Mouse (Mus musculus) forebrain, postnatal 0 days (tissue): ENCODE data around the gene Kdm2a. TPM values are rescaled to one million over a fixed set of nuclear protein-coding genes. Genes with fewer than 3 reads are reported as not detected.

Experiments
- ATAC-seq: fragments of 200-750 bp; cut with Nextera tagmentation; 2 replicates; pipeline ENCODE4 v1.8.0; 2017; ENCODE audit warnings: mild to moderate bottlenecking, moderate library complexity
- DNase-seq: peaks from one replicate; pipeline ENCODE4 v3.0.0-alpha.2; 2015
- H3K27ac ChIP-seq: fragments of 300-500 bp; sonication (generic); 2 replicates; pipeline ENCODE4 v1.5.1; 2014; ENCODE audit warnings: low read depth, mild to moderate bottlenecking, antibody characterized with exemption, low read length, moderate library complexity, mixed read lengths
- H3K27me3 ChIP-seq: fragments of 300-500 bp; sonication (generic); 2 replicates; pipeline ENCODE4 v1.6.1; 2014; ENCODE audit warnings: mild to moderate bottlenecking, low read length, mixed read lengths; ENCODE audit not compliant: insufficient read depth
- H3K36me3 ChIP-seq: fragments of 300-500 bp; sonication (generic); 2 replicates; pipeline ENCODE4 v1.6.1; 2014; ENCODE audit warnings: mild to moderate bottlenecking, moderate library complexity; ENCODE audit not compliant: insufficient read depth
- H3K4me1 ChIP-seq: fragments of 300-500 bp; sonication (generic); 2 replicates; pipeline ENCODE4 v1.6.1; 2014; ENCODE audit warnings: antibody characterized with exemption; ENCODE audit not compliant: insufficient read depth
- H3K4me2 ChIP-seq: fragments of 300-500 bp; sonication (generic); 2 replicates; pipeline ENCODE4 v1.6.1; 2014; ENCODE audit warnings: low read depth, mild to moderate bottlenecking, moderate library complexity
- H3K4me3 ChIP-seq: fragments of 300-500 bp; sonication (generic); 2 replicates; pipeline ENCODE4 v1.5.1; 2014; ENCODE audit warnings: low read depth, low read length, mixed read lengths
- H3K9ac ChIP-seq: fragments of 300-500 bp; sonication (generic); 2 replicates; pipeline ENCODE4 v1.6.1; 2014; ENCODE audit warnings: mild to moderate bottlenecking
- H3K9me3 ChIP-seq: fragments of 300-500 bp; sonication (generic); 2 replicates; pipeline ENCODE4 v1.6.1; 2016; ENCODE audit warnings: low read length
- CTCF ChIP-seq: sonication (generic); IDR thresholded peaks from 2 replicates; pipeline ENCODE4 v1.5.1; 2016; ENCODE audit warnings: antibody characterized with exemption, control low read depth, low read depth
- WGBS: fragments of 180-500 bp; shearing (Covaris S2); extraction: QIAGEN DNeasy Blood & Tissue Kit; methylation state at CpG from one replicate; pipeline ENCODE4 v1.1.7; 2014; 5-methylcytosine and 5-hydroxymethylcytosine counted together
- polyA plus RNA-seq: library from polyadenylated mRNA; unstranded; fragments of >200 nt; fragmentation: Nextera tagmentation; extraction: Ambion mirVana; gene quantifications from 2 replicates; pipeline ENCODE4 v1.2.1, GENCODE M21; 2015
- total RNA-seq: library from RNA; depleted of rRNA; stranded (reverse); fragments of >200 nt; gene quantifications from 2 replicates; pipeline ENCODE4 v1.2.3, GENCODE M21; 2014

The Kdm2a gene
- total and polyA plus RNA-seq, 2 experiments from 2014 or later = 19.5 to 71.7 TPM

DNA sequence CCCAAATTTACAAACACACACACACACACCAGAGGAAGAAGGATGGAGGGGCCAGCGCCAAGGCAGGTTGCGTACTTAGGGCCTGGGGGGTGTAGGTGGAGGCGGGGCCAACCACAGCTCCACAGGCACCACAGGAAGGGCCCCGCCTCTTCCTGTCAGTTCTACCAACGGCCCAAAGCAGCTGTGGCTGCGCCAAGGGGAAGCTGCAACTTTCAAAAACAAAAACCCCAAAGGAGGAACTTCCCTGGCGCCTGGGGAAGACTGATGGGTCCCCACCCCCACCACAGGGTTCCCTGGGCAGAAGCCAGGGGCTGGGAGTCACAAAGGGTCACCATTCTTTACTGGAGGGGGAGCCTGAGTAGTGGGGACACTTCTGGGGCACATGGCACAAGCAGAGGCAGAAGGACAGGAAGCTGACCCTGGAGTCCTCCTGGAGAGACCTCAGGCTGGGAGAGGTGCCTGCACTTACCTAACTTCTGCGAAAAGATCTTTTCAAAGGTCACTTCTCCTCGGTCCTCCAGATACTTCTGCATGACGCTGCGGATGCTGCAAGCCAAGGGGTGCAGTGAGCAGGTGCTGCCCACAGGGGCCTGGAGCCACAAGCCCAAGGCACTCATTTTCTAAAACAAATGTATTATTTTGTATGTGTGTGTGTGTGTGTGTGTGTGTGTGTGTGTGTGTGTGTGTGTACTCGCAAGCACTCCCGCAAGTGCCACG is 103.5 kb downstream of the Kdm2a start:
- no peak for DNase-seq

GRCm38 (mm10) chr19:4291161-4291560 is 106.9 kb downstream of the Kdm2a start:
- Histone ChIP-seq H3K9me3 (no peaks in the 10 kb centered on the region), H3K9ac (no peak overlapping the region), H3K36me3 (peaks cover 74% of the 10 kb centered on the region), H3K4me3 (no peak overlapping the region), H3K4me1 (no peaks in the 10 kb centered on the region), H3K4me2 (no peak overlapping the region), H3K27me3 (no peaks in the 10 kb centered on the region), H3K27ac (no peak overlapping the region)
- 92% methylated on average over 11 of the region's 11 CpGs for WGBS
- no peak for TF ChIP-seq CTCF
- ATAC-seq (no peak), DNase-seq (no peak)

More for the DNA sequence above, 103.5 kb downstream of the Kdm2a start:
- 74% methylated on average over 14 of the region's 14 CpGs for WGBS
- Histone ChIP-seq H3K36me3 (peaks cover 41% of the 10 kb centered on the region), H3K27ac (no peak overlapping the region), H3K27me3 (no peaks in the 10 kb centered on the region), H3K9me3 (no peaks in the 10 kb centered on the region), H3K9ac (no peak overlapping the region), H3K4me1 (no peaks in the 10 kb centered on the region), H3K4me2 (no peak overlapping the region), H3K4me3 (no peak overlapping the region)
- no peak for ATAC-seq
- TF ChIP-seq CTCF = no peak

- H3K4me3 ChIP-seq = no peak overlapping the region
- H3K4me1 ChIP-seq = no peaks in the 10 kb centered on the region
- peaks cover 78% of the 10 kb centered on the region for H3K36me3 ChIP-seq
- no peak overlapping the region for H3K27ac ChIP-seq
- H3K4me2 ChIP-seq = no peak overlapping the region
- no peak overlapping the region for H3K9ac ChIP-seq
- WGBS = 77% methylated on average over 15 of the region's 15 CpGs
- no peak for DNase-seq
- no peak for TF ChIP-seq CTCF
- no peaks in the 10 kb centered on the region for H3K9me3 ChIP-seq
- no peaks in the 10 kb centered on the region for H3K27me3 ChIP-seq
- no peak for ATAC-seq
Measured at GRCm38 (mm10) chr19:4290749-4291148, 107.3 kb downstream of the Kdm2a start.

GRCm38 (mm10) chr19:4283653-4284052 is 114.4 kb downstream of the Kdm2a start:
- WGBS = 46% methylated on average over 7 of the region's 7 CpGs
- H3K4me1 ChIP-seq = no peaks in the 10 kb centered on the region
- peak overlapping the region; percentile 68 for H3K4me2 ChIP-seq
- TF ChIP-seq CTCF = no peak
- ATAC-seq = no peak
- H3K27ac ChIP-seq = peak overlapping the region; percentile 69
- H3K9ac ChIP-seq = peak overlapping the region; percentile 63; the same call in 1 of the 2 replicates
- peaks cover 32% of the 10 kb centered on the region for H3K36me3 ChIP-seq
- peak overlapping the region; percentile 64 for H3K4me3 ChIP-seq
- no peaks in the 10 kb centered on the region for H3K9me3 ChIP-seq
- no peaks in the 10 kb centered on the region for H3K27me3 ChIP-seq
- no peak for DNase-seq

GRCm38 (mm10) chr19:4282898-4283553 is 115.1 kb downstream of the Kdm2a start, which contains the start of gene Ankrd13d:
Gene Ankrd13d, minus strand, starts transcription at chr19:4283137.
- DNase-seq = peak; percentile 91
- Histone ChIP-seq H3K27me3 (no peaks in the 10 kb centered on the region), H3K9me3 (no peaks in the 10 kb centered on the region), H3K4me1 (no peaks in the 10 kb centered on the region), H3K9ac (peak within 1 kb of the TSS; percentile 63), H3K36me3 (peaks cover 26% of the 10 kb centered on the region), H3K4me3 (peak within 1 kb of the TSS; percentile 64), H3K27ac (peak within 1 kb of the TSS; percentile 69), H3K4me2 (peak within 1 kb of the TSS; percentile 68)
- 4% methylated on average over 44 of the region's 50 CpGs for WGBS
- peak; percentile 78 for TF ChIP-seq CTCF
- peak; percentile 97 for ATAC-seq

DNA sequence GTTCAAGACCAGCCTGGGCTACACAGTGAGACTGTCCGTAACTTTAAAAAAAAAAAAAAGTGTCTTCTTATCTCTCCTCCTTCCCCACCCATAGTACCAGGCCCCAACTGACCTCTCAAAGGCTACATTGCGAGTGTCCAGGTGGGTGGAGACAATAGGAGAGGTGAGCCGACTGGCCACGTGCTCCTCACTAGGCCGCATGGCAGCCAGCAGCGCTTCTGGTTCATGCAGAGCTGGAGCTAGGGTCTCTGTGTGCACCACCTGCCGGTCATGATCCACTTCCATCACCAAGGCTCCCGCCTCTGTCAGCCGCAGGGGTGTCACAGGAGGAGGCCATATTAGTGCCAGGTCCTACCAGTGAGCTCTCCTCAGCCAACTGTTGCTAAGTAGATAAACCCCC is 117.7 kb downstream of the Kdm2a start:
- no peak overlapping the region for H3K9ac ChIP-seq
- peaks cover 4% of the 10 kb centered on the region for H3K36me3 ChIP-seq
- no peaks in the 10 kb centered on the region for H3K4me1 ChIP-seq
- H3K4me2 ChIP-seq = no peak overlapping the region
- no peak for ATAC-seq
- DNase-seq = no peak
- no peak for TF ChIP-seq CTCF
- no peak overlapping the region for H3K4me3 ChIP-seq
- H3K27ac ChIP-seq = no peak overlapping the region
- H3K27me3 ChIP-seq = no peaks in the 10 kb centered on the region
- no peaks in the 10 kb centered on the region for H3K9me3 ChIP-seq
- WGBS = 96% methylated on average over 9 of the region's 9 CpGs

DNA sequence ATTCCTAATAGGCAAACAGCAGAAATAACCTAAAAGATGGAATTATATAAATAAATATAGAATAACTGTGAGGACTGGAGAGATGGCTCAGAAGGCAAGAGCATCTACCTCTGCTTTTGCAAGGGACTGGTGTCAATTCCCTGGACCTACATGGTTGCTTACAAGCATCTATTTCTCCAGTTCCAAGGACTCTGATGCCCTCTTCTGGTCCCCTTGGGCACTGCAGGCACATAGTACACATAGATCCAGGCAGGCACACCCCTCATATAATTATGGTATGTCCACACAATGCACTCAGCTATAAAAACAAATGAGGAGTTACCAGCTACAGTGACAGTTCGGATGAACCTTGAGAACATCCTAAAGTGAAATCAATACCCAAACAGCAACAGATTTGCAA is 118.6 kb downstream of the Kdm2a start:
- Histone ChIP-seq H3K9me3 (no peaks in the 10 kb centered on the region), H3K27me3 (no peaks in the 10 kb centered on the region), H3K9ac (no peak overlapping the region), H3K4me2 (no peak overlapping the region), H3K36me3 (peaks cover 4% of the 10 kb centered on the region; the same call in 1 of the 2 replicates), H3K27ac (no peak overlapping the region), H3K4me1 (no peaks in the 10 kb centered on the region), H3K4me3 (no peak overlapping the region)
- ATAC-seq (no peak), DNase-seq (no peak)
- TF ChIP-seq CTCF = peak; percentile 37
- WGBS = 98% methylated on average over 1 of the region's 1 CpGs
